ENCODE assay signal across 20 mouse cellular contexts in the genomic region with DNA sequence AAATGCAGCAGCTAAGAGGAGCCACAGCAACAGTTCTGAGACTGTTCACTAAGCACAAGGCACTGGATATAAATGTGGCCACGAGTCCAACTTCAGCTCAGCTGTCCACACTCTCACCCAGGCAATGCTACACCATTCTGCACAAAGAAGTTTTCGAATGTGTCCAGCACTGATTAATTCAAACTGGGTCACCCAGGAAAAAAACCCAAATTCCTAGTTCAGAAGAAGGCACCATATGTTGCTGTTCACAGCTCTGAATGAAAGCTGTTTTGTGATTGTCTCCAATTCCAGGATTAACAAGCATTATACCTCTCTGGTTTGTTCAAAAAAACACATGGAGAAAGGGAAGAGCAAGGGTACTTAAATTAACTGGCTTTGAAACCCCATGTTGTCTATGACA.
DNase-seq lines count a peak whose midpoint lies in the region; ATAC-seq lines count a peak whose summit lies in the region.
"Had no signal": no experiment of that assay in that cellular context is flagged by ENCODE, and none has a peak within 500 bp of the region (broad histone marks: within the 10 kb centered on the region; RNA-seq: fewer than 3 reads in every experiment).

No protein-coding gene starts in this region.

- DNase-seq in forebrain, embryonic 14.5 days (ENCODE audit: low spot score), result peak; percentile 9
- peak; percentile 23 for DNase-seq in right cerebral cortex, adult 18-20 months
- DNase-seq in right cerebral cortex, postnatal 25 days, result no peak
- peak; percentile 2 for DNase-seq in layer of hippocampus, adult 9-11 months
- DNase-seq in spleen, postnatal 14 days (ENCODE audit: low spot score in 2 of 2), result no peak
- DNase-seq in gastrocnemius, postnatal 14 days, result no peak
- DNase-seq: adrenal gland, postnatal 36 days; heart, postnatal 4 days; kidney, adult 11 months; kidney, postnatal 25 days; liver; liver, postnatal 0 days; right cerebral cortex, postnatal 4 days; thymus, postnatal 4 days had no signal

- no peak overlapping the region for H3K9ac ChIP-seq in forebrain, embryonic 14.5 days (ENCODE audit: low read length)
- H3K9ac ChIP-seq in forebrain, embryonic 12.5 days, result no peak overlapping the region
- H3K9ac ChIP-seq: heart, embryonic 13.5 days; liver, postnatal 0 days; neural tube, embryonic 12.5 days had no signal

- WGBS in forebrain, embryonic 14.5 days, result 51% methylated on average over 2 of the region's 2 CpGs
- WGBS in forebrain, embryonic 12.5 days, result 76% methylated on average over 2 of the region's 2 CpGs

- H3K36me3 ChIP-seq in forebrain, embryonic 14.5 days (ENCODE audit: control insufficient read depth, insufficient read depth, low read length), result no peaks in the 10 kb centered on the region
- no peaks in the 10 kb centered on the region for H3K36me3 ChIP-seq in forebrain, embryonic 12.5 days (replicated peaks)
- H3K36me3 ChIP-seq: embryonic facial prominence, embryonic 10.5 days; heart, embryonic 13.5 days; neural tube, embryonic 12.5 days had no signal

- intact Hi-C loops in gastrocnemius, postnatal 14 days (cut with DNase I; ENCODE audit: low total_unique reads), result no loop called here

- no peak overlapping the region for H3K4me3 ChIP-seq in forebrain, embryonic 14.5 days (ENCODE audit: low read depth, low read length)
- H3K4me3 ChIP-seq in forebrain, embryonic 12.5 days (replicated peaks), result no peak overlapping the region
- H3K4me3 ChIP-seq: embryonic facial prominence, embryonic 10.5 days; heart, embryonic 13.5 days; neural tube, embryonic 12.5 days had no signal

- H3K4me1 ChIP-seq in forebrain, embryonic 14.5 days (ENCODE audit: control insufficient read depth, insufficient read depth, low read length), result no peaks in the 10 kb centered on the region
- no peaks in the 10 kb centered on the region for H3K4me1 ChIP-seq in forebrain, embryonic 12.5 days
- H3K4me1 ChIP-seq: embryonic facial prominence, embryonic 10.5 days; heart, embryonic 13.5 days; neural tube, embryonic 12.5 days had no signal

- ATAC-seq in forebrain, embryonic 14.5 days, result peak; percentile 44; the same call in 1 of the 2 replicates
- no peak for ATAC-seq in forebrain, embryonic 12.5 days (ENCODE audit: low FRiP score)
- ATAC-seq: hindbrain, embryonic 16.5 days; liver, postnatal 0 days had no signal

- H3K27ac ChIP-seq in forebrain, embryonic 14.5 days (ENCODE audit: low read depth, low read length), result no peak overlapping the region
- no peak overlapping the region for H3K27ac ChIP-seq in forebrain, embryonic 12.5 days
- H3K27ac ChIP-seq: embryonic facial prominence, embryonic 10.5 days; heart, embryonic 13.5 days; neural tube, embryonic 12.5 days had no signal

- H3K4me2 ChIP-seq in forebrain, embryonic 14.5 days (ENCODE audit: low read length), result no peak overlapping the region
- H3K4me2 ChIP-seq in forebrain, embryonic 12.5 days, result no peak overlapping the region
- H3K4me2 ChIP-seq: heart, embryonic 13.5 days; midbrain, embryonic 11.5 days; neural tube, embryonic 12.5 days had no signal

- no peaks in the 10 kb centered on the region for H3K27me3 ChIP-seq in forebrain, embryonic 14.5 days (replicated peaks; ENCODE audit: control insufficient read depth, insufficient read depth, low read length)
- H3K27me3 ChIP-seq in forebrain, embryonic 12.5 days, result no peaks in the 10 kb centered on the region
- H3K27me3 ChIP-seq: heart, embryonic 13.5 days; neural tube, embryonic 12.5 days had no signal

- no peaks in the 10 kb centered on the region for H3K9me3 ChIP-seq in forebrain, embryonic 14.5 days (replicated peaks; ENCODE audit: control insufficient read depth, low read length)
- H3K9me3 ChIP-seq in forebrain, embryonic 12.5 days, result no peaks in the 10 kb centered on the region
- H3K9me3 ChIP-seq: embryonic facial prominence, embryonic 10.5 days; heart, embryonic 13.5 days; neural tube, embryonic 12.5 days had no signal

Comparison
In these comparisons a context has a peak if more than half of its experiments do, and no peak if none do; other contexts are left out.
1. DNase-seq: peak in forebrain, embryonic 14.5 days (single experiment), right cerebral cortex, adult 18-20 months (single experiment) and layer of hippocampus, adult 9-11 months (single experiment); none in right cerebral cortex, postnatal 25 days (single experiment), spleen, postnatal 14 days (0 of 2) and gastrocnemius, postnatal 14 days (single experiment).